Mouse (Mus musculus): ENCODE measurements at regions not wholly inside any gene's neighbourhood (a gene's known extent, or its start where the extent isn't known, plus 50 kb on each side); places are given as distances from the start of the nearest gene placed in this dataset.

DNA sequence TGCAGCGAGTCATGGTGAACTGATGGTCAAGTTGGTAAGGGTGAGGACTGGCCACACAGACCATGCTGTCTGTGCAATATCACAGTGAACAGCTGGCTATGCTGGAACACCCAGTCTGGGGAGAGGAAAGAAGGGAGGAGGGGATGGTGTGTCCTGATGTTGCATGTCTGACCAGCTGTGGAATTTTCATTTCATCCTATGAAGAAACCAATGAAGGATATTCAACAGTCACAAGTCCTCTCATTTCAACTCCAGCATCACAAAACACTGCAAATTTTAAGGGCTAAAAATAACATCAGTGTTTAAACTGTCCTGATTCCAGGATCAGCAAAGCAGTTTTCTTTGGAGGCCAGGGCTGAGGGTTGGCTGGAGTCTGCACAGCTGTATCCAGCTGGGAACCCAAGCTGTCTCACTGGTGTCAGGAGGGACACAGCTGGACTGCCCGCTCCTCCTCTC is 503.7 kb upstream of the Nox3 start:
- peak; percentile 47 to 61 for DNase-seq

DNA sequence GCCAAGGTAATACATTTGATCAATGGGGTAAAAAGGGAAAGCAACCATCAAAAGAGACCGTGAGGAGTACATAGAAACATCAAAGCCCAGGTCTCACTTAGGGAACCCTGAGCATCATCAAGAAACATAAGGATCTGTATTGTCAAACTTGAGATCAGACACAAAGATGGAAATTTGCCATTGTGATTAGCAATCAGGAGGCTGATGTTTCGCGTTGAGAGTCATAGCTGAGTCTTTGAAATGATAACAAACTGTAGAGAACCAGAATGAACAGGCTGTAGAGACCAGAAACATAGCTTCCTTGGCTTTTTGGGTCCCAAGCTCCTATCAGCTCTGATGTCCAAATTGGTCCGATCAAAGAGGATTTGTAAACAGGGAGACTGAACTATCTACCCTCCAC is 505.2 kb upstream of the Nox3 start:
- DNase-seq, result no peak

DNA sequence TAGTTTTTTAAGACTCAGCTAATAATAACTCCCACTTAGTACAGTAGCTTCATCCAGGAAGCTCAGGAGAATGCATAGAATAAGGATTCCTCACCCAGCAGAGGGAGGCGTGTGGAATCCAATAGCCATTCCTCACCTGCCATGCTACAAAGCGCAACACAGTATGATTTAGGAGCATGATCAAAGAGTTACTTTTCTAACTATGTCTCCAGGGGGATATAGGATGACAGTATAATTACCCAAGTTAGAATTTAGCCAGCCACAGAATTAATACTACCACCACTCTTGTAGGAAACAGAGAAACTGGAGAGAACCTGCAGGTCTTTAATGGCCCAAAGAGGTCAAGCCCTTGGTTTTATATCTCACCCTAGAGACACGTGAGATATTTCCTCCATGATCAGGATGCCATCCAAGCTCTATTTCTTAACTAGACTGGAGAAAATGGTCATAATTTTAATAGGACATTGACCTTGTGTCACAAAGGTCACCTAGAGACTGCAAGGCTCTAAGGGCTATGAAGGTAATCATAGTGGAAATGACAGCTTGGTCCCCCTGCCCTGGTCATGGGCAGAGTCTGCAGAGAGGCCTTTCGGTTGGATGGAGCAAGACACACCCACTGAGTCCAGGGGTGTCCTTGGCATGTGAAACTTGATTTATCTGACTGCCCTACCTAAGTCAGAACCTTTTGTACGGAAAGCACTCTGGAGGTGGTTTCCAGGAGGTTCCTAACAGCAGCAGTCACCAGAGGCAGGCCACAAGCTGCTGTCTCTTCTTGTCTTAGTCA is 512.3 kb upstream of the Nox3 start:
- no peak for DNase-seq

DNA sequence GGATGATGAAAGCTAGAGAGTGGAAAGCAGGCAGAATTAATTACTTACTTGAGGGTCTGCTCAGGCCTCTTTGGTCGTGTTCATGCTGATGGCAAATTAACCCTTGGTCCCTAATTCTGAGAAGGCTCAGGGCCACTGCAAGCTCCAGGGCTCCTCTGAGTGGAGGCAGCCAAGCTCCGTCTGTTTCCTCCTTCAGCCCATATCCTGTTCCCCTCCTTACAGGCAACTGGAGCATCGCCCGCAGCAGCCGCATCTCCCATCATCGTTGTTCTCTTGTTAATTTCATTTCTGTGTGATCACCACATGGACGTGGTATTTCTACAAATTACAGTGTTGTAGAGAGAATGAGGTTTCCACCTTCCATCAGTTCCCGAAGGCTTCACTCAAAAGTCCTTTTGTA is 513.6 kb upstream of the Nox3 start:
- peak in 1 of 2 experiments; percentile 35 for DNase-seq

DNA sequence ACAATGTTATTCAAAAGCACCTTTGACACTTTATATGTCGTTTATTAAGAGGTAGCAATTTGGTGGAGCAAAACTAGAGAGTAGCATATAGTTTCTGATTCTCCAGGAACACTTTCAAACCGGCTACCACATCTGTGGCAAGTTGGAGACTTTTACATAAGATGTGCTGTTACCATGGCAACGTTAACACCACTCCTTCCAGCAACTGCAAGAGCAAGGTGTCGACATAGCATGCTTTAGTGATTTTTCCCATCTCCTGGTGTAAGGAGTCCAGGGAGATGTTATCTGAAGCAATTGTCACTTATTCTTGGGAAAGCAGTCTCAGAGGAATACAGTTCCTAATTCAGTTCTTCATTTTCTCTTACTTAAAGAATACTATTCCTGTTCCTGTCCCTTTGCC is 516.5 kb upstream of the Nox3 start:
- no peak for DNase-seq

DNA sequence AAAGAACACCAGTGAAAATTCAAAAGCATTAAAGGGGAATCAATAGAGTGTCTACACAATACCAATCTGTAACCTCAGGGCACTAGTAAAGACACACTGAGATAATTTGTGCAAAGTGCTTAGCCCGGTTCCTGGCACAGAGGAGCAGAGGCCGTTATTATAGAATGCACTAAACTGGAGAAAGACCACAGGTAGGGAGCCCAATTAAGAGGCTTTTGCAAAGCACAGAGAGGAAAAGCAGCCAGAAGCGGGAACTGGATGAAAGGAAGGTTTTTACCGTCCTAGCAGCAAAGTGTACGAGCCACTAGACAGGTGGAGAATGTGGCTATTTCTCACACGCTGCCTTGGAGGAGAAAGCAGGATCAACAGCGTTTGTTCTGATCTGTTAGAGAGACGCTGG is 518.9 kb upstream of the Nox3 start:
- DNase-seq, result no peak

DNA sequence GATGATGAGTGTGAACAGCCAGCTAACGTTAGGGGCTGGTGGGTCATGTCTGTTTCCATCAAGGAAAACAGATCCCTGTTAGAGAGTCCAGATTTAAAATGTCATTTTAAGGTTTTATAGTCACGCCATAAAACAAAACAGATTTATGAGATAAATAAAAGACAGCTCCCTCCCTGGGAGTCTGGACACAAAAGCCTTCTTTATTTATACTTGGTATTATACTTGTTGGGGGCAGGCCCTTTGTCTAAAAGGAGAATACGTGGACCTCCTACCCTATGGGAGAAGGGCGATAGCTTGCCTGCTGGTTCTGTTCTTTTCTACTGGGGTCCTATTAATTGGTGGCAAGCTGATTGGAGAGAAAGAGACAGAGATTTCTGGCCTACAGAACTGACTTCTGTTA is 520.1 kb upstream of the Nox3 start:
- DNase-seq, result no peak

DNA sequence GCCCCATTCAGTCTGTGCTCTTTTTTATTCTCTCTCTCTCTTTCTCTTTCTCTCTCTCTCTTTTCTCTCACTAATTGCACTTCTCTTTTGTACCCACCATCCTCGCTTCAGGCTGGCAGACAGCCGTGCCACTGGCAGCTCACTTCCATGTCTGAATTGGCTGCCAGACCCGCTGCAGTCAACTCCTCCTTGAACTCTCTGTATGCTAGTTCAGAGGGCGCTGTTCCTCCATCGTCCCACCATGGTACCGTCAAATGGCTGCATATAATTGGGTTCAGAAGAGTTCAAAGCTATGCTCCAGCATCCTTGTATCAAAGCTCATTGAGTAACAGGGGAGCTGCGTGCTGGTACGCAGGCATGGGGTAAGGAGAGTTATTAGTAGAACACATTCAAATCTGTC is 520.7 kb upstream of the Nox3 start:
- no peak for DNase-seq

DNA sequence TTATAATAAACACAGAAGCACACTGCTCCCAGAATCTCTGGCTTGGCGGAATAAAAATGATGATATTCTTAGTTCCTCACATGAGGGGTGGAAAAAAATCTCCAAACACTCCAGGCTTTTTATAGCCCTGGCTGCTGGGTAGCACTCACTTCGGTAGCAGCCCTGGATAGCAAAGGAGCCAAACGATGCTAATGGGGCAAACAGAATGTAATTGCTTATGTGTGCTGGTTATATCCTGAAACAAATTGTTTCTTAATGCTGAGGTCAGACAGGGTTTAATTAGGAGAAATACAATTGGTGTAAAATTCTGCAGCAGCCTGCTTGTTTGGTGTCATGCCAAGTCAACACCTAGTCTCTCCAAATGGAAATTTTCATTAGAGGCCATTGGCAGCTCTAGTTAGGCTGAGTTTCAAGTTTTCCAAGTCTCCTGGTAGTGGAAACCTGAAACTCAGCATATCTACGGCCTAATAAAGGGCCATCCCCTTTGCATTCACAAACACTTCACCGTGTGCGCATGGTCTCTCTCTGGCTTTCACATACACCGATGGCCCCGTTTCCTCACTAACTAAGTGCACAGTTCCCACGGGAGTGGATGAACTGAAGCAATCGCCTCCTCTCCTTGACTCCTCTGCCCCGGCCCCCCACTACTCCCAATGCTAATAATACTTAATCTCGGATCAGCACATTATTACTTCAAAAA is 524.8 kb upstream of the Nox3 start:
- peak; percentile 7 to 41 for DNase-seq

DNA sequence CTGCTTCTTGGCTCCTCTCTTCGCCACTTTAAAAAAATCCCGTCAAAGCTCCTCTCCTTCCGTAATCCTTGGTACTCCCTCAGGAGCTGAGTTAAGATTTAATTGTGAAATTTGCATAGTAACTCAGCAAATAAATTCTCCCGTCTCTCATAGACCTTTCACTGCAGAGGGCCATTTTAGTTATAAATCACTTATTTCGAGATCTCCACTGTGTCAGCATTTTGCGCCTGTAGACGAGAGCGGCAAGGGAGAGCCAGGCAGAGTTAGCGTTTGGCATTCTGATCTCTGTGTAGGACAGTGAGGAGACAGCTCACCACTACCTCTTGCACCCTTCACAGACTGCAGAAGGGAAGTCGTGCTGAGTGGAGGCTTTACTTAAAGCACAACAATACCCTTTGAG is 531.8 kb upstream of the Nox3 start:
- peak; percentile 43 to 55 for DNase-seq

DNA sequence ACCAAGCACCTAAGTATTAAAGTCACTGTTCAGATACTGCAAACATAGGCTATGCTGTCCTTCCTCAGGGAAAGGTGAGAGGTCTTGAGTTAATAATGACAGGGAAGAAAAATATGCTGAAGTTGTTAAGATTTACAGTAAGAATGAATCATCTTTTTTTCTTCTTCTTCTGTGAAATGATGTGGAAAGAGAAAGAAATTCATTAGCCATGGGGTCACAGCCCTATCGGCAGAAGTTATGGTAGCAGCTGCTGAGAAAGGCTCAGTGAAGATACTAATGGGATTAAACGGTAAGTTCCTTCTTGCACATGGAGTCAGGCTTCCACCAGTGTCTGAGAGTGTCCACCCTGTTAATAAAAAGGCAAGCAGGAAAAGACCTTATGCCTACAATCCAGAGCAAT is 533.9 kb upstream of the Nox3 start:
- no peak for DNase-seq

DNA sequence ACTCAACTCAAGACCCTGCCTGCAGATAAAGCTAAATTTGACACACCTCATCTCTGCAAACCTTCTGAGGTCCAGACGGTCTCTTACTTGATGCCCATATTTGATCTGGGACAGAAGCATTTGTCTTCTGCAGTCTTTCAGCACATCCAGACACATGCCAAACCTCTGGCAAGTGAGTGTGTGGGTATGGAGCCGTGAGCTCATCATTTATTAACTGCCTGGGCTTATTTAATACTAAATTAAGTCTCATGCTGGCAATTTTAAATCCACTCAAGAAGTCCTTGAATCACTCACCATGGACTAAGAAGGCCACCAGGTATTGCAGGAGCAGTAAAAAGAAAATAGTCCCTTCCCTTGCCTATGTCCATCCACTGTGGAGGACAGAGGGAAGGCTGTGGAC is 554.4 kb upstream of the Nox3 start:
- DNase-seq, result peak; percentile 22 to 25

DNA sequence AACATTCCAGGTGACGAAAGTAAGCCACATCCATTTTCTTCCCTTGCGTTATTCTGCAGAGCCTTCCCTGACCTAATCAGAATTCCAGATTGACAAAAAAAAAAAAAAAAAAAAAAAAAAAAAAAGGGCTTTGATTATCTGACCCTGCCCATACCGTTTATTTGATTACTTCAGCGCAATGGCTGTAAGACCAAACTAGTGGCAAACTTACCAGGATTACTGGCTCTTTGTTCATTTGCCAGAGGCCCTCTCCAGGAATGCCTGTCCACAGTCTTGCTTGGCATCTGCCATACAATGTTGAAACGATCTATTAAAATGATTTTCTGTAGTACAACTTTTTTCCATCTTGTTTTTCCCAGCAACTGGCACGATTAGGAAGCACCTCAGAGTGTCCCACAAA is 569.4 kb upstream of the Nox3 start:
- no peak for DNase-seq

DNA sequence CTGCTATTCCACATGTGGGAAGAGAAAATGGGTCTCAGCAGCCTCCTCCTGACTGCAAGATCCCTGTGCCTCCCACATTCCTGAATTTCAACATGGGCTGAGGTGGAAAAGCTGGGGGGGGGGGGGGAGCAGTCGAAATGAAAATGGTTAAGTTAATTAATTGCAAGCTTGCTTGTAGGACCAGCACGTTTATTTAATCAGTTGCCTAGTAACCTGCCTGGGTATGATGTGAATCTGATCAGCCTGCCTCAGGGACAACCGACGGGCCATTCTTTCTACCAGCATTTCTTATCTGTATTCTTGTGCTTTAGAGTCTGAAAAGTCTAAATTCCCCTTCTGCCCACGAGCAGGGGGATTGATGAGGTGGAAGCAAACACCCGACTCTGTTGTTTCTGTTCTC is 569.9 kb upstream of the Nox3 start:
- DNase-seq, result peak; percentile 16 to 21

DNA sequence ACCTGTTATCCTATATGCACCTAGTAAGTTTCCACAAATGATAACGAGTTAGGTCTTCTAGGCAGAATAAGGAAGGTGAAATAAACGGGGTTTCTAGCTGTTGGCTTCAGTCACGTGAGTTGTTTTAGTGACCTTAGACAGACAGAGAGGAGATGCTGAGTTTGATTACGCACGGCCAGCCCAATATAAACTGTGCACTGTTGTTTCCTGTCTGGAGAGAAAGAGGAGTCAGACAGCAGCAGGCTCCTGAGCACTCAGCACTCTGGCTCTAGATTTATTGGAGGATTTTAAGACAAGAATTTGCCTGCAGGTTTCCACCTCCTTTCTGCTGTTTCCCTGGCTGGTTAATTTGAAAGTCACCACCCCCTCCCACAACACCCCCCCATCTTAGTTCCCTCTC is 570.4 kb upstream of the Nox3 start:
- DNase-seq, result no peak

DNA sequence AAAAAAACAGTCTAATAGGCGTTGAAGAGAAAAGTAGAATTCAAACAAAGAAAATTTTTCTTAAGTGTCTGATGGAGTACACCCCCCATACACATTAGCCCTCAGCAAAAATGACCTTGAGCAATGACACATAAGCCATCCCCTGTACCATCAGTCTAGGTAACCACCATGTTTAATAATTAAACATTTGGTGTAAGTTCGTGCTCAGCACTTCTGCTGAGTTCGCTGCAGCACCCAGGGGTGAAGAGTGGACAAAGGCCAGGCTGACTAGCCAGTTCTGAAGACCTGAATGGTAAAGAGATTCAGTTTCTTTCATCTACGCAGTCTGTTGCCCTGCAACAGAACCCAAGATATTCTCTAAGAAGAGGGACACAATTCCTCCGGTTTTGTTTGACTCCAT is 572.3 kb upstream of the Nox3 start:
- peak; percentile 60 to 77 for DNase-seq

DNA sequence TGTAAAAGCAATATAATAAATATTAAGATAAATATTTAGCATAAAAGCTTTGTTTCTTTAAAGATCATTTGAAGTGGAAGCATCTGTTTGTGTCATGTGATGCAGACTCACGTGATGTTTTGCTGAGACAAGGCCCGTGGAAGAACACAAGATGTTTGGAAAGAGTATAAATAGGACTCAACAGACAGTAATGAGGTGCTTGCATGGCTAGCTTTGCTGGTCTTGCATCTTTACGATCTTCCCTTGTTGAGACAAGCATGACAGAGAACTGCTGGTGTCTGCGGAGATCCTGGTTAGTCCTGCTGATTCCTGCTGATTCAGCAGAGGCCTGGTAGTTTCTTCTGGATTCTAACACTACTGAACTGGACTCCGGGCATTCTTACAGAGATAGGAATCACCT is 576.4 kb upstream of the Nox3 start:
- no peak for DNase-seq

DNA sequence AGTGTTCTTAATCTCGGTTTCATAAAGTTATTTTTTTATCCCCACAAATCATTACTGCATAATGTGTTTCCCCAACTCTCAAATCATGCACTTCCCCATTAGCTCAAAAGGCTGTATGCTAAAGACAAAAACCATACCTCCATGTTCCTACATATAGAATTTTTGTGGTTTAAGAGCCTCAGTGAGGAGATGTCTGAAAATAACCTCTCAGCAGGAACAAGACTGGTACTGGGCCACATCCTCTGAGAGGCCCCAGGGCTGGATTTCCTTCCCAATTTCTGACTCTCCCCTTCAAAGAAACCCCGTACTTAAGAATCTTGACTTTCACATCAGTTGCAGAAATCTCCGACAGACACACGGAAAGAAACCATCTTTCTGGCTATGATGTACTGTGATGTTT is 580.7 kb upstream of the Nox3 start:
- DNase-seq, result no peak

DNA sequence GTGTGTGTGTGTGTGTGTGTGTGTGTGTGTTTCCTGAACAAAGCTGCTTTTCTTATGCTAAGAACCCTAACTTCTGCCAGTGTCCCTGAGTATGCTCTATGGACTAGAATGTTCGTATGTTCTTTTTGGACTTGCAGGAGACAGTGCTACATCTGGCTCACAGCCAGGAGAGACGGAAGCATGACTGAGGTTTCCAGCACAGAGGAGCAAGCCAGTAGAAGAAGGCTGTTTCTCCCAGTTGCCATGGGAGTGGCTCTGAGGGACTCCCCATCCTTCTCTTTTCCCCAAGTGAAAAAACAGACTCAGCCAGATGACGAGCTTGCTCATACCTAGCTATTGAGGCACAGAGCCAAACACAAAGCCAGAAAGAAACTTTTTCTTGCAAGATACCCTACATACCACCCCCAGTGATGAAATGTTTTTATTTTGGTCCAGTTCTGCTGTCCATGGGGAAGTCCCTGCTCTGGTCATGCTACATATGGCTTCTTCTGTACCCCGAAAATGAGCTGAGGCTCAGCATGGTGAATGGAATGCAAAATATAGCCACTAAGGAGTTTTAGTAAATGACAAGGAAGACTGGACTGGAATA is 582.3 kb upstream of the Nox3 start:
- no peak for DNase-seq

DNA sequence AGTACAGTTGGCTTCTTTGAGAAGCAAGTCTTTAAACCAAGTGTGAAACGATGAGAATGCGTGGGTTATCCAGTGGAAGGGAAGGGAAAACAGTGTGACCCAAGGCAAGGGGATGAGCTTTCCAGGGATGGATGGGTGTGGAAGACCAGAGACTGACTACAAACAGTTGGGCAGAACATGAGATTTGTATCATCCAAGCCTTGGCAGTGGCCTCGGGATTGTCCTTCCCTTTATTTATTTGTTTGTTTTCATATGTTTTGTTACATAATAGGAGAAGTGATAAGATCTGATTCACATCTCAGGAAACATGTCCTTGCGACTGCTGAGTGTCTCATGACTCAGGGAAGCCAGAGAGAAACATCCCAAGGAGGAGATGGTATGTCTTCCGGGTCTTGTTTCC is 585.4 kb upstream of the Nox3 start:
- no peak for DNase-seq

DNA sequence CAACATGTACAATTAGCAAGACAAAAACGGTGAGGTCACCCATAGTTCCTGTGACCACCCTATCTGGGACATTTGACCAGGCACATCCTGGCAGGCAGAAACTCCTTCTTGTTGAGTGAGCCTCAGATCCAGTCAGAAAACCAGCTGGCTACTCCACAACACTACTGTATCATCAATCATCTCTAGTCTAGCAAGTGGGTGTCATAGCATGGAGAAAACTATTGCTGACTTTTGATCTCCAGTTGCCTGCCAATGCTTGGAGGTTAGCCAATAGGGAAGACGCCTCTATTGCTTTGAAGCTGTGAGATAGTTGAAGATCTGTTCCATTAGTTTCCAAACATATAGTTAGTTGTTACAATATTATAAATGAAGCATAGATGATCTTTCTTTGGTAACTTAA is 595.4 kb upstream of the Nox3 start:
- DNase-seq, result no peak

DNA sequence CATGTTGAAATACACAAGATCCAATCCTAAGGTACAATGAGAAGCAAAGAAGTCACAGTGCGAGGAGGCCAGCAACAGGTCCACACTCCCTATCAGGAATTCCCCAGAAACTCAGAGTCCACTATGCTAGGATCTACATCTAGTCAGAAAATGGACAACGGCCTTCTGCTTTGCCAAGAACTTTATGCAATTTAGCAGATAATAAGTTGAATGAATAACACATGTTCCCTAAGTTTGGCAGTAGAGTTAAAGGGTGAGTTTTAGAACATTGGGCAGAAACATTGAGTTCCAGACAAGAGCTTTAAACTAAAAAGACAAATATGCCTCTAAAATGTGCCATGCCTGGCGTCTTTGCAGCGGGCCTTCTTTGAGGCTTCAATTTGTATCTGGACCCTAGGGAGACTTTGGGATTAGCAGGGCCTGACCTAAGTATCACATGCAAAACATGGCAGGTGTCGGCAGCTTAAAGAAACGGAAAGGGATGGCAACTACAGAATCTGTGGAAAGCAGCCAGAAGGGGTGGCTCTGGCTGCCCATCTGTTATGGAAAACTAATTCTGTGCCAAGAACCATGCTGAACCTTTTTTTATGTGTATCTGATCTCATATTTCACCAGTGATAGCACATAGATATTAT is 600.6 kb upstream of the Nox3 start:
- DNase-seq, result peak in 1 of 2 experiments; percentile 18

DNA sequence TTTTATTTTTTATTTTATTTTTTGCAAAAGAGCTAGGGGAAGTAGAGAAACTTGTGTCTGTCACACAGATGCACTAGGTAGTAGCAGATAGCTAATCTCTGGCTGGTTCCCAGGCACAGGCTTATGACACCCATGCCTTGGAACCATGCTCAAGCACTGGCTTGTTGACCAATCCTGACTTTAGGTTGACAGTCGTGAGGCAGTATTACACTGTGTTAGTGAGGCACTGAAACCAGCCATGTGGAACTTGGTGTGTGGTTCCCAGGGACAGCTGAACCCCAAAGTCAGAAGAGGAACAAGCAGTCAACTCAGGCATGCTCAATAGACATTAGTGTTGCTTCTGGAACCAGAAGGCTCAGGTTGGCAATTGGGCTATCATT is 601.1 kb upstream of the Nox3 start:
- no peak for DNase-seq
